Mouse (Mus musculus): ENCODE measurements at regions not wholly inside any gene's neighbourhood (a gene's known extent, or its start where the extent isn't known, plus 50 kb on each side); places are given as distances from the start of the nearest gene placed in this dataset.

- no peak for DNase-seq (ENCODE audit: low spot score)
Measured at GRCm38 (mm10) chr2:115119429-115120205, 461.9 kb upstream of the BC052040 start.

GRCm38 (mm10) chr2:115120206-115120503 is 461.4 kb upstream of the BC052040 start:
- no peak for DNase-seq (ENCODE audit: low spot score)

GRCm38 (mm10) chr2:115126625-115127369 is 454.7 kb upstream of the BC052040 start:
- DNase-seq (ENCODE audit: low spot score) = no peak

GRCm38 (mm10) chr2:115131746-115132145 is 449.8 kb upstream of the BC052040 start:
- no peak for DNase-seq (ENCODE audit: low spot score)

GRCm38 (mm10) chr2:115132165-115132592 is 449.3 kb upstream of the BC052040 start:
- DNase-seq (ENCODE audit: low spot score) = no peak

- no peak for DNase-seq (ENCODE audit: low spot score)
Measured at GRCm38 (mm10) chr2:115141416-115141815, 440.1 kb upstream of the BC052040 start.

GRCm38 (mm10) chr2:115172111-115172510 is 409.4 kb upstream of the BC052040 start:
- DNase-seq (ENCODE audit: low spot score) = no peak

GRCm38 (mm10) chr2:115177076-115177475 is 404.4 kb upstream of the BC052040 start:
- no peak for DNase-seq (ENCODE audit: low spot score)

GRCm38 (mm10) chr2:115177896-115178295 is 403.6 kb upstream of the BC052040 start:
- DNase-seq (ENCODE audit: low spot score) = no peak

GRCm38 (mm10) chr2:115211191-115211590 is 370.3 kb upstream of the BC052040 start:
- DNase-seq (ENCODE audit: low spot score) = peak; percentile 6

- DNase-seq (ENCODE audit: low spot score) = no peak
Measured at GRCm38 (mm10) chr2:115213181-115213970, 368.1 kb upstream of the BC052040 start.

- no peak for DNase-seq (ENCODE audit: low spot score)
Measured at GRCm38 (mm10) chr2:115214292-115214691, 367.2 kb upstream of the BC052040 start.

- no peak for DNase-seq (ENCODE audit: low spot score)
Measured at GRCm38 (mm10) chr2:115230041-115230440, 351.5 kb upstream of the BC052040 start.

GRCm38 (mm10) chr2:115247673-115248072 is 333.8 kb upstream of the BC052040 start:
- no peak for DNase-seq (ENCODE audit: low spot score)

GRCm38 (mm10) chr2:115250019-115250807 is 331.3 kb upstream of the BC052040 start:
- no peak for DNase-seq (ENCODE audit: low spot score)

- no peak for DNase-seq (ENCODE audit: low spot score)
Measured at GRCm38 (mm10) chr2:115257391-115257790, 324.1 kb upstream of the BC052040 start.

- no peak for DNase-seq (ENCODE audit: low spot score)
Measured at GRCm38 (mm10) chr2:115268247-115268646, 313.3 kb upstream of the BC052040 start.

- DNase-seq (ENCODE audit: low spot score) = no peak
Measured at GRCm38 (mm10) chr2:115277421-115277820, 304.1 kb upstream of the BC052040 start.

GRCm38 (mm10) chr2:115293020-115293419 is 288.5 kb upstream of the BC052040 start:
- no peak for DNase-seq (ENCODE audit: low spot score)

GRCm38 (mm10) chr2:115297463-115297862 is 284.1 kb upstream of the BC052040 start:
- DNase-seq (ENCODE audit: low spot score) = no peak

- no peak for DNase-seq (ENCODE audit: low spot score)
Measured at GRCm38 (mm10) chr2:115307248-115307647, 274.3 kb upstream of the BC052040 start.

Measured in layer of hippocampus, adult 11-12 months (tissue).